Mouse (Mus musculus) heart, postnatal 36 days (tissue): ENCODE results near the gene Col4a3bp. TPM values are rescaled to one million over a fixed set of nuclear protein-coding genes. Genes with fewer than 3 reads are reported as not detected.

Experiments
- DNase-seq, 2 experiments: peaks; one replicate each; pipeline ENCODE4 v3.0.0; 2021 to 2022
- intact Hi-C: fragments of 180-260 bp; cut with DNase I; formaldehyde crosslinking; loops from one replicate; pipeline ENCODE4 v1.15.1; 2025
- total RNA-seq, 2 experiments: library from RNA; stranded (reverse); gene quantifications; 2 replicates each; pipeline ENCODE4 v1.2.3; 2021

Col4a3bp gene
- total RNA-seq, 2 experiments from 2014 or later = 38.9 to 39.8 TPM

DNA sequence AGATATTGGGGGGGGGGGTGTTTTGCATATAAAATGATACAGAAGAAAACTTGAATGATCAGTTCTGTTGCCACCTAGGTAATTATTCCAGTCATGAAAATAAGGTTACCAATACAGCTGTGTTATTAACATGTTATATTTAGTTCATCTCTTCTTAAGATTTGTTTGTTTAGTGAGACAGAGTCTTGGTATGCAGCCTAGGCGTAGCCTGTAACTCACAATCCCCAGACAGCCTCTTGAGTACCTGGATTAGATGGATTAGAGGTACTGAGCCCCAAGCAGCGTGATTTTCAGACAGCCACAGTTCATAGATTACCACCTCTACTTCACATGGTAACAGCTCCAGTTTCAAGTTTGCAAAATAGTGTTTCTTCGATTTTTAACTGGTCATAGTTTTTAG is 4.3 kb upstream of the Col4a3bp start:
- intact Hi-C loops = no loop called here
- no peak for DNase-seq

DNA sequence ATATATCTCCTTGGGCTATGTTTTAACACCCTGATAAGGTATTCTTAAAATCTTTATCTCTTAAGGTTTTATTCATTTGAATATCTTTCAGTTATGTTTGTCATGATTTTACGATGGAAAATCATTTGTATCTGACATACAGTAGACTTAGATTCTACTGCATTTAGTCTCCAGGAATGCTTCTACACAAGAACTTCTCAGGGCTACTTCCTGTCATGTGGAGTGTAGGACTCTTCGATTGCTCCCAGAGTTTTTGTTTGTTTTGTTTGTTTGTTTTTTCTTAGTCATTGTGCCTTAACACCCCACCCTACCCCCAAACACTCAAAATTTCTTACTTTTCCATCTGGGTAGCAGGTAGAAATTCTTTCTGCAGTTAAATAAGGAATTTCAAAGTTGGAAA is 1.0 kb upstream of the Col4a3bp start:
- no peak for DNase-seq
- intact Hi-C loops = loop anchor here (5.0 kb wide), 1 partner anchor 154 kb away; the partner anchor contains the start of gene Poc5

DNA sequence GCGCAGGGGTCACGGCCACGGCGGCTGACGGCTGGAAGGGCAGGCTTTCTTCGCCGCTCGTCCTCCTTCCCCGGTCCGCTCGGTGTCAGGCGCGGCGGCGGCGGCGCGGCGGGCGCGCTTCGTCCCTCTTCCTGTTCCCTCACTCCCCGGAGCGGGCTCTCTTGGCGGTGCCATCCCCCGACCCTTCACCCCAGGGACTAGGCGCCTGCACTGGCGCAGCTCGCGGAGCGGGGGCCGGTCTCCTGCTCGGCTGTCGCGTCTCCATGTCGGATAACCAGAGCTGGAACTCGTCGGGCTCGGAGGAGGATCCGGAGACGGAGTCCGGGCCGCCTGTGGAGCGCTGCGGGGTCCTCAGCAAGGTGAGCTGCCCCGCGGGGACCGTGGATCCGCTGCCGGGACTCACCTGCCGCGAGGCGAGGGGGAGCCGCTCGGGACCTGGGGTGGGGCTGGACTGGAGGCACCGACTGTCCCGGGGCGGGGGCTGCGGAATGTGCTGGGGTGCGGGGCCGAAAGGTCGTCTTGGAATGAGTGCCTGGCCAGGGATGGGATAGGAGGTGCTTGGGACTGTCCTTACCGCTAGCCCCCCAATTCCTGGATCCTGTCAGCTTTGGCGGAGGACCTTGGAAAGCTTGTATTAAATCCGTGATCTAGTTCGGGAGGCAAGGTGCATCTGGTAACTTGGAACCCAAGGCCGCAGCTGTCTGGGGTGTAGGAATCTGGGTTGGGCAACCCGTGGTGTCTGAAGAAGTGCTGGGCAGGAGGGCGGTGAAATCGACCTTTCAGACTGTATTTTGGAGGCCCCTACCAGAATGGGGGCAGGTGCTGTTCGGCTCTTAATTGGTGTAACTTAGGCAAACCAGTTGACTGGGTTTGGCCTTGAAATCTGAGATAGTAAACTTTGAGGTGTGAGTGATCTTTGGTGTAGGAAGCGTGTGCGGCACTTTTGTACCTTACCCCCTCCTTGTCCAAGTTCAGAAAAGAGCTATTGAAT is 778 bp downstream of the Col4a3bp start:
- intact Hi-C loops = loop anchor here (2.0 to 5.0 kb wide), 3 partner anchors 50 to 156 kb away; partner anchors contain the start of gene Poc5
- DNase-seq = no peak

DNA sequence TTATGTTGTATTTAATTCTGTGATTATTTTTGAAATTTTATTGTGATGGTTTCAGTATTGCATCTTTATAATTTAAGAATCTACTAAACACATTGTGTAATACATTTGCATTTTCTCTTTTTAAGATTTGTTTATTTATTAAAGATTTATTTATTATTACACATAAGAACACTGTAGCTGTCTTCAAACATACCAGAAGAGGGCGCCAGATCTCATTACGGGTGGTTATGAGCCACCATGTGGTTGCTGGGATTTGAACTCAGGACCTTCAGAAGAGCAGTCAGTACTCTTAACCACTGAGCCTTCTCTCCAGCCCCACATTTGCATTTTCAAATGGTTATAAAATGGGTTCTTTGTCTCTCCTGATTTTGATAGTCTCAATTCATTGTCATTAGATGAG is 2.1 kb downstream of the Col4a3bp start:
- no peak for DNase-seq
- intact Hi-C loops = loop anchor here (5.0 kb wide), 1 partner anchor 157 kb away; the partner anchor contains the start of gene Poc5

DNA sequence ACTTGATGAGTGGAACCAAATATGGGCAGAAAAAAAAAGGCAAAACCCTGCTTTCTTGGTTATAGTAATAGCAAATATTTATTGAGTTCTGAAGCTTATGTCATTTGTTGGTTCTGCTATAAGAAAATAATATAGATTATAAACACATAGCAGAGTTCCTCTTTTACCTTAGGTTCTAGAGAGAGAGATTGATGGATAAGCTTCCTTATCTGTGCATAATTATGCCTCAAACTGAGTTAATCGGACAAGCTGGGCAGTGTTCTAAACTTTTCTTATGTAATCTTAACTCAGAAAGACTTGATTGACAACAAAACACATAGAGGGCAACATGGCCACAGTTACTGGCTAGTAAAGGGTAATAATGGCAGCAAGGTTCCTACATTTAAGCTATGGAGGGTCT is 4.8 kb downstream of the Col4a3bp start:
- DNase-seq = no peak
- intact Hi-C loops = no loop called here

DNA sequence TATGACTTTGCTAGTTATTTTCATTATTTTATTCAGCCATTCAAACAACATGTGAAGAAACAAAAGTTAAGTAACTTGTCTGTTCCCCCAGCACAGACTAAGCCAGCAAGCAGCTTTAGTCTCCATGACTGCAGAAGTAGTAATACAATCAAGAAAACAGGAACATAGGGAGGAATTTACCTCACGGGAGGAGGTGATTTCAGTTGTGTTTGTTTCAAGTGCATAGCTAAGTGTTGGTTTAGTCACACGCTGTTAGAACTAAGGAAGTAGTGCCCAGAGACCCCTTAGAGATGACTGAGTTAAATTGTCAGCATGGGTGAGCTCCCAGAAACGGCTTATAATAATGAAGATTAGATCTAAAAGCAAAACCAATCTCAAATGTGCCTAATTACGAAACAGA is 5.5 kb downstream of the Col4a3bp start:
- DNase-seq = no peak
- intact Hi-C loops = no loop called here

DNA sequence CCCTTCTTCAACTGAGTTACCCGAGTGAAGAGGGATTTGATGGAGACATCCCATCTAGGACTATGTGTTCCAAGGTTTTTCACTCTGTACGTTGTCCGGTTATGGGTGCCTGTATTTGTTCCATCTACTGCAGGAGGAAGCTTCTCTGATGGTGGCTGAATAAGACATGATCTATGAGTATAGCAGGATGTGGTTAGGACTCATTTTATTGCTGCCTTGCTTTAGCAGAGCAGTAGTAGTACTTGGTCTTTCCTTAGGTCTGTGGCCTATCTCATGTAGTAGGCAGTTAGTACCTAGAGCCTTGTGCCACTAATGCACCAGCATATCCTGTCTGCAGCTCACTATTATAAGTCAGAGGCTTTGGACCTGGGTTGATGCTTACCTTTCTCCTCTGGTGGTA is 12.7 kb downstream of the Col4a3bp start:
- intact Hi-C loops = no loop called here

DNA sequence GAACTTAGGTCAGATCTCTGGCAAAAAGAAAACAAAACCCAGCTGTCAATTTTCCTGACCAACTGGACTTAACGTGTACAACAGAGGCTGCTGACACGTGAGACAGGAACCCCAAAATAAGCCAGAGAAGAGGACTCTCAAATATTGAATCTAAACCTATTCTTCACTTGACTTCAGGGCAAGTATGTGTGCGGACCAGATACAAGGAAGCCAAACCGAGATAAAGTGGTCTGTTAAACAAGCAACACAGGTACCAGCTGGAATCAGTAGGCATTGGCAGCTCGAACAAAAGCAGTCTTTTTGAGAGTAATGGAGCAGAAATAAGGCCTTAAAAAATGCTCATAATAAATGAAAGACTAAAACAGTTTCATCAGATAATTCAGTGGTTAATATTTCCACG is 25.6 kb downstream of the Col4a3bp start:
- DNase-seq = no peak
- intact Hi-C loops = no loop called here

More for the DNA sequence above, 12.7 kb downstream of the Col4a3bp start:
- no peak for DNase-seq

DNA sequence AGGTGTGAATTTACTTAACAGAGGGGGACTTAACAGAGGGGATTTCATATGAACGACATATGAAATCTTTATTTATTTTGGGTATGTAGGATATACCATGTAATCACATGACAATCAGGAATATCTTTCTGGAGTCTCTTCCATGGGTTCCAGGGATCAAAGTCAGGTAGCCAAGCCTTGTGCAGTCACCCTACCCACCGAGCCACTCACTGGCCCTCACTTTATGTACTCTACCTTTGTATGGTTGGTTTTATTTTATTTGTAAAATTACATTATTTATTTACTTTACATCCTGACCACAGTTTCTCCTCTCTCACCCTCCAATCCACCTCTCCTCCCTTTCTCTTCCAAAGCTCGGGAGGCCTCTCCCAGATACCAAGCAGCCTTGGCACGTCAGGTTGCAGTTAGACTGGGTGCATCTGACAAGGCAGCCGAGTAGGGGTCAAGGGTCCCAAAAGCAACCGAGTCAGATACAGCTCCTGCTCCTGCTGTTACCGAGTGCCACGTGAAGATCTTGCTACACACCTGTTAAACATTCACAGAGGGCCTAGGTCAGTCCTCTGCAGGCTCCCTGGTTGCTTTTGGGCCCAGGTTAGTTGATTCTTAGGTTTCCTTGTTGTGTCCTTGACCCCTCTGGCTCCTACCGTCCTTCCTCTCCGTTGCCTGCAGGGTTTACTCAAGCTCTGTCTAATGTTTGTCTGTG is 28.0 kb downstream of the Col4a3bp start:
- DNase-seq = no peak
- intact Hi-C loops = no loop called here

DNA sequence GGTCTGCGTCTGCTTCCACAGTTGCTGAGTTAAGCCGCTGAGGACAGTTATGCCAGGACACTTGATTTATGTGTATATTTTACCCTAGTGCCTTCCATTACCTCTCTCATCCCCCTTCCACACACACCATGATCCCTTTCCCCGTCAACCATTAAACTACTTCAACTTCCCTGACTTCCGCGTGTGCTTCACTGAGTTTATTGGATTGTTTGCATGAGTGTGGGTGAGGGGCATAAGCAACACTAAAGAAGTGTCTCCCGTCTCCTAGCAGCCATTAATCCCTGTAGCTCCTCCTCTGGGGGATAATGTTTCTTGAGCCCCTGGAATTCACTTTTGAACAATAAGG is 28.6 kb downstream of the Col4a3bp start:
- intact Hi-C loops = no loop called here

DNA sequence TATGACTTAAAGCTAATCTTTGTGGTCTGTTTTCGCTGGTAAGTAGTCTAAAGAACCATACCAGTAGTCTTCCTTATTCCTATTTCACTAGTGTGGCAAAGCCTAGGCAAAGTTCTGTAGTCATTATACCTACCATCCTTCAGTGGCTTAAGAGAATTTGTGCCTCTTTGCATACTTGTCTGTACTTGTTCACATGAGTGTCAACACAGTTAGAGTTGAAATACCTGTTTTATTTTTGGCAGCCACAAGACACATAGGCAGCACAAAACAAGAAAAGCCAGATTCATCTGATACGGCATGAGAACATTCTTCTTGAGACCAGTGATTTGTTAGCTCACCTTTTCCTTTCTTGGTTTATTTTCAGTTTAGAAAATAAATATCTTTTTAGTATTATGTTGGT is 31.8 kb downstream of the Col4a3bp start:
- no peak for DNase-seq
- intact Hi-C loops = no loop called here

More for the DNA sequence above, 28.6 kb downstream of the Col4a3bp start:
- DNase-seq = no peak

DNA sequence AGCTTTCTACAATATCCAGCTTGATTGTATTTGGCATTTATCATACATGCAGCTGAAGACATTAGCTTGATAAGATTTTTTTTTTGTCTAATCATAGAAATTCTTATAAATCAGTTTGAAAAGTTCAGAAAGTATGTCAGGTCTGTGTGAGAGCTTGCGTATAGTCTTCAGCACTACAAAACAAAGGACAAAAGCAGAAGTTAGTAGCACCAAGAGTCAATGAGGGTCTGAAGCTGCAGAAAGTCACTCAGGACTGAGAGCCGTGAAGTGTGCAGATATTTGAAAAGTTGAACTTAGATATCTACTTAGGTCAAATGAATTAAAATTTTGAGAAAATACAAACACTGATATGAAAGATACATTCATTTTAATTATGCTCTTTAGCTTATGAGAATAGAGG is 36.7 kb downstream of the Col4a3bp start:
- intact Hi-C loops = no loop called here
- no peak for DNase-seq

DNA sequence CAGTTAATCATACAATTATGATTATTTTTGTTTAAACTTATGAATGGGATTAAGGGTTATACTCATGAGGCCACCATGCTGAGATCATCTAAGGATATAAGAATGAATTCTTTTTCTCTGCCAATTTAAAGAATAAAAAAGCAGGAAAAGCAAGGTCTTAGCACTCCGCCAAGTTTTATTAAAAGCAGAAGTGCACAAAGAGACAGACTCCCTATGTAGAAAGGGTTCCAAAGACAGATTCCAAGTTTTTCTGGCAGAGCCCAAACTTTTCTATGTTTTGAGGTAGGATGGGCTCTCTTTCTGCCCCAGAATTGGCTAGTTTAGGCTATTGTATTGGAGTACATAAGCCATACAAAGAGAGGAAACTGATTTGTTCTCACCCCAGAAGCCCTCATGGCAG is 37.6 kb downstream of the Col4a3bp start:
- intact Hi-C loops = no loop called here
- no peak for DNase-seq

DNA sequence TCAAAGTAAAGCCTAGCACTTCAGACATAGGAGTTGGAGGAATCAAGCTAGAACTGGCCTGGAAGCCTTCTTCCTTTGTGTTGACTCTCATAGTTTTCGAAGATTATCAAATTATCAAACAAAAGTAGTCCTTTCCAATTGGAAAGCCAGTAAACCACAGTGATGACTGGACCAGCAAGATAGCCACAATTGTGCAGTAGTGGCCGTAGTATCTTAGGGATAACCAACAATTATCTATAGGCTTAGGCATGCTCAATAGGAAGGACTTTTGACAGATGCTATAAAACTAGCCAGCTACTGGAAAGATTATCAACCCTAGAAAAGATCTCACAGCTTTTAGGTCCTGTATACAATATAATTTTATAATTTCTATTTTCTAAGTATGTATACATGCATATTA is 41.8 kb downstream of the Col4a3bp start:
- no peak for DNase-seq
- intact Hi-C loops = no loop called here

DNA sequence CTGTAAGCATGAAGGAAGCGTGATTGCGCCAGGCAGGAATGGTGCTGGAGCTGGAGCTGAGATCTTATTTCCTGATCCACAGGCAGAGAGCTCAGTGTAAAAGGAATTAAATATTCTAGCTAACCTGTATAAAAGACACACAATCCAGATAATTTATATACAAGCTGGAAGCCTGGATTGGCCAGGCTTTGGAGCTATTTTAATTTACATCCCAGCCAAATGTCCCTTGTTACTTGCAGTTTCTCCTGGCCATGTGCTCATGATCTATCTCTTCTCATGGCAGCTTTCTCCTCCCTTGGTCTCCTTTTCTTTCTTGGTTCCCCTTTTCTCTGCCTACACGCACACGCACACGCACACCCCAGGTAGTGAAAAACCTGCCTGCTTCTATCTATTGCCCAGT is 44.1 kb downstream of the Col4a3bp start:
- intact Hi-C loops = no loop called here
- DNase-seq = no peak

DNA sequence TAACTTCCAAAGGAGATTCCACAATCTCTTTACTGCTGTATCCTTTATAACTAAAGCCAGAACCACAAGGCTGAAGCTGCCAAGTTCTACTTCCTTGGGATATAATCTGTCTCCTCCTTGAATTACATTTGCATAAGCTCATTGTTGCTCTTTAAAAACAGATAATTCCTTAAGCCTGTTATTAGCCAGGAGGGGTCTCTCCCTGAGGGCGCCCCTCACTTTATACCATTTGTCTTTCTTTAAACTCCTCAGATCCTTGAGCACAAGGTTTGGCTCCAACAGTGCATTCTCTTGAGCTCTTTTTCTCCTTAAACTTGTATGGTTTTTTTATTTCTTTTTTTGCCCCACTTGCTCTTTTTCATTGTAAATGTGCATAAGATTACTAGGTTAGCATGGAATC is 46.2 kb downstream of the Col4a3bp start:
- DNase-seq = no peak
- intact Hi-C loops = no loop called here

DNA sequence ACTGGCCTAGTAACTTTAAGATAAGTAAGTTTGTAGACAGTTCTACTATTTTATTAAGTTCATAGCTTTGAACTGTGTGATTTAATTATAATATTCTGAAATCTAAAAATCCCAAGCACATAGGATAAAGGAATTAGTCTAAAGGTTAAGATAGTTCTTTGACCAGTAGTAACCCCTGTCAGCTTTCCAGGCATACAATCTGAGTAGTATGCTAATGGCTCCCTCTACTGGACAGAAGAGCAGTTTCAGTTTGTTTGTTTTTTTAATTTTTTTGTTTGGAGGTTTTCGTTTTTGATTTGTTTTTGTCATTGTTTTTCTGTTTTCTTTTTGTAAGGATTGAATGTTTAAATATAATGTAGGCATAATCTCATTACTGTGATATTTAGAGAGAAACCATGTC is 51.2 kb downstream of the Col4a3bp start:
- intact Hi-C loops = loop anchor here (1.0 to 10.0 kb wide), 4 partner anchors 51 to 559 kb away; partner anchors contain the start of genes Col4a3bp and Polk
- no peak for DNase-seq

DNA sequence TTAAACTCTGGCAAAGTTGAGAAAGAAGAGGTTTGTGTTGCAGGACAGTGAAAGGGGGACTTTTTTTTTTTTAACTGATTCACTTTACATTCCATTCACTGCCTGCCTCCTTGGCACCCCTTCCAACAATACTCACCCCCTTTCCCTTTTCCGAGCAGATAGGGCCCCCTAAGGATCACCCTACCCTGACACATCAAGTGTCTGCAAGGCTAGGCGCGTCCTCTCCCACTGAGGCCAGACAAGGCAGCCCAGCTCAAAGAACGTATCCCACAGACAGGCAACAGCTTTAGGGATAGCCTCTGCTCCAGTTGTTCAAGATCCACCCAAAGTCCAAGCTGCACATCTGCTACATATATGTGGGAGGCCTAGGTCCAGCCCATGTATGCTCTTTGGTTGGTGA is 51.7 kb downstream of the Col4a3bp start:
- intact Hi-C loops = loop anchor here (5.0 to 10.0 kb wide), 2 partner anchors 187 to 559 kb away; no protein-coding TSS in a partner anchor

DNA sequence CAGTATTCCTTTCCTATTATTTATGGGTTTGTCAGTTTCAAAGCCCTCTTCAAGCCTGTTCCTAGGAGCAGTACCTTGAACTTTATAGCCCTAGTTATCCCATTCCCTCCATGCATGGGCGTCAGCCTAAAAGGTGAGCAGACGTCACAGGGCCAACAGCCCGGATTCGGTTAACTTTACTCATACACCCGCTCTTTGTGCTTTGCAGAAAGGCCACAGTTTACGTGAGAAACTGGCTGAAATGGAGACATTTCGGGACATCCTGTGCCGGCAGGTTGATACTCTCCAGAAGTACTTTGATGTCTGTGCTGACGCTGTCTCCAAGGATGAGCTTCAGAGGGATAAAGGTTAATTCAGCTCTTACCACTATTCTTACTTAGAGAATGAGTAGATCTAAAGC is 56.8 kb downstream of the Col4a3bp start:
- intact Hi-C loops = loop anchor here (10.0 kb wide), 1 partner anchor 564 kb away; no protein-coding TSS in a partner anchor
- DNase-seq = no peak

More for the DNA sequence above, 51.7 kb downstream of the Col4a3bp start:
- no peak for DNase-seq

DNA sequence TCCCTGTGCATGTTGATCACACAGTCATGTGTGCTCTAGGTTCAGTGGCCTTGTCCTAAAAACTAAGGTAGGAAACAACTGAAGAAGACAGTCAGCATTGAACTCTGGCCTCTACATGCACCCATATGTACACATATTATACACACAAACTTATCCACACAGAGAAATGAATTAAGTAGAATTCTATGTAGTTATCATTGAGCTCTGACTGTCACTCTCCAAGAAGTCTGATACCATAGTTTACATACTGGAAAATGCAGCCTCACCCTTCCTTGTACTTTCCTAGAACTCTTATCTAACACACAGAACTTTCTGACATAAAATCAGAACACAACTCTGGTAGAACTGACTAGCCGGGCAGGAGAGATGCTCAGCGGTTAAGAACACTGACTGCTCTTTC is 61.8 kb downstream of the Col4a3bp start:
- intact Hi-C loops = no loop called here
- DNase-seq = no peak

DNA sequence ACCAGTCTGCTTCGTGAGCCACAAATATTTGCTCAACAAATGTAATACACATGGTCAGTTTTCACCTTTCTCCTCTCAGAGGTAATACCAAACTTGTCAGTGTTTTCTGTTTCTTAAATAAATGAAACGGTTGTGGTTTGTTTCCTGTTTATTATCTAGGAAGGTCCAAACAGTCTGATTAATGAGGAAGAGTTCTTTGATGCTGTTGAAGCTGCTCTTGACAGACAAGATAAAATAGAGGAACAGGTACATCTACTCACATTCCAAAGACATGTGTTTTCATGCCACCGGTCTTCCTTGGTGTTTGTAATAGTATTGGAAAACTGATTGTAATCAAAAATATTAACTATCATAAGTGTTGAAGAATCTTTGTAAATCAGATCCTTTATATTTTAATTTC is 72.2 kb downstream of the Col4a3bp start:
- intact Hi-C loops = no loop called here
- DNase-seq = no peak
